Mouse (Mus musculus) kidney, adult 9 months (tissue): Measurements from ENCODE around the gene Adamtsl4.
"Not testable (repeated sequence)": the region's sequence is repeated elsewhere in the genome, so short reads cannot be mapped to it uniquely, and the experiment has no call there.

ENCODE experiments used
- DNase-seq: peaks from one replicate; pipeline ENCODE4 v3.0.0; 2022

The Adamtsl4 gene

DNA sequence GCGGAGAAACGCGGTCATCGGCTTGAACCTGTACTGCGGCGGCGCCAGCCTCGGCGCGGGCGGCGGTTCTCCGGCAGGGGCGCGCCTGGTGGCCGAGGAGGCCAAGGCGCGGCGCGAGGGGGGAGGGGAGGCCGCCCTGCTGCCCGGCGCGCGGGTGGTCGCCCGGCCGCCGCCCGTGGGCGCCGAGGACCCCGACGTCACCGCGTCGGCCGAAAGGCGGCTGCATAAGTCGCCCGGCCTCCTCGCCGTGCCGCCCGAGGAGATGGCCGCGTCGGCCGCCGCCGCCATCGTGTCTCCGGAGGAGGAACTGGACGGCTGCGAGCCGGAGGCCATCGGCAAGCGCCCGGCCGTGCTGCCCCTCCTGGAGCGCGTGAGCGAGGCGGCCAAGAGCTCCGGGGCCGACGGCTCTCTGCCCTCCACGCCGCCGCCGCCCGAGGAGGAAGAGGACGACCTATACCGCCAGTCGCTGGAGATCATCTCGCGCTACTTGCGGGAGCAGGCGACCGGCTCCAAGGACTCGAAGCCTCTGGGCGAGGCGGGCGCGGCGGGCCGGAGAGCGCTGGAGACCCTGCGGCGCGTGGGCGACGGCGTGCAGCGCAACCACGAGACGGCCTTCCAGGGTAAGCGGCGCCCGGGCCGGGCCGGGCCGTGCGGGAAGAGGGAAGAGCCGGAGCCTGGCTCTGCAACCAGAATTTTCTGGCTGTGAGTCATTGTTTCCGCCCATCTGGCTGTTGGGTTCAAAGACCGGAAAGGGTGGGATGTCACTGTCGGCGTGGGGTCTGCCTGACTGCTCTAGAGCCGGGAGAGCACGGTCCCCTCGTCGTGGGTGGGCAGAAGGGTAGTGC, 28.6 kb downstream of the Adamtsl4 start:
- peak; percentile 81 for DNase-seq

GRCm38 (mm10) chr3:95658236-95658867, 29.4 kb downstream of the Adamtsl4 start, which contains the start of gene Mcl1:
Gene Mcl1 (plus strand): TSS chr3:95658788.
- DNase-seq = peak; percentile 96

DNA sequence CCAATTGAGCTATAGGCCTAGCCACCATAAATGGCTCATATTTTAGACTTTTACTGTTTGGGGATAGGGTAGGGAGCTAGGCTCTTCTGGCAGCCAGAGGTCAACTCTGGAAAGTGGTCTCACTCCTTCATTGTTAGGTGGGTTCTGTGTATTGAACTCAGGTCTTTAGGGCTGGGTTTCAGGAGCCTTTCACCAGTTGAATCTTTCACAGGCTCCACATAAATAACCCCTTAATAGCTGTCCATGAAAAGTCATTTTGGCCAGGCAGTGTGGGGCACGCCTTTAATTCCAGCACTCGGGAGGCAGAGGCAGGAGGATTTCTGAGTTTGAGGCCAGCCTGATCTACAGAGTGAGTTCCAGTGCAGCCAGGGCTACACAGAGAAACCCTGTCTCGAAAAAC, 30.0 kb downstream of the Adamtsl4 start:
- no peak for DNase-seq

GRCm38 (mm10) chr3:95657108-95657507, 30.6 kb downstream of the Adamtsl4 start:
- no peak for DNase-seq

GRCm38 (mm10) chr3:95655437-95655836, 32.3 kb downstream of the Adamtsl4 start:
- DNase-seq = no peak

GRCm38 (mm10) chr3:95654371-95654770, 33.3 kb downstream of the Adamtsl4 start:
- not testable (repeated sequence) for DNase-seq

GRCm38 (mm10) chr3:95653473-95654034, 34.2 kb downstream of the Adamtsl4 start:
- DNase-seq = no peak

DNA sequence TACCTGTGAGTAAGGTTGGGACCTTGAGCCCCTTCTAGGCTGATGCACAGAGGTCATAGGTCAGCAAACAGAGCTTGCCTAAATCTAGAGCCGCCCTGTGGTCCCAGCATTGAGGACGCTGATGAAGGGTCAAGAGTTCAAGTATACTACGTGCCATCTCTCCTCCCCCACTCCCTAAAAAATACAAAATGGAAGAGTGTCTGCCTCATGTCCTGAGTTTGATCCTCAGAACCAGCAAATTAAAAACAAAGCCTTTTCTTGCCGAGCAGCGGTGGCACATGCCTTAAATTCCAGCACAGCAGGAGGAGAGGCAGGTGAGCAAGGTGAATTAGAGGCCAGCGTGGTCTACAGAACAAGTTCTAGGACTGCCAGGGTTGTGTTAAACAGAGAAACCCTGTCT, 34.8 kb downstream of the Adamtsl4 start:
- DNase-seq = no peak

DNA sequence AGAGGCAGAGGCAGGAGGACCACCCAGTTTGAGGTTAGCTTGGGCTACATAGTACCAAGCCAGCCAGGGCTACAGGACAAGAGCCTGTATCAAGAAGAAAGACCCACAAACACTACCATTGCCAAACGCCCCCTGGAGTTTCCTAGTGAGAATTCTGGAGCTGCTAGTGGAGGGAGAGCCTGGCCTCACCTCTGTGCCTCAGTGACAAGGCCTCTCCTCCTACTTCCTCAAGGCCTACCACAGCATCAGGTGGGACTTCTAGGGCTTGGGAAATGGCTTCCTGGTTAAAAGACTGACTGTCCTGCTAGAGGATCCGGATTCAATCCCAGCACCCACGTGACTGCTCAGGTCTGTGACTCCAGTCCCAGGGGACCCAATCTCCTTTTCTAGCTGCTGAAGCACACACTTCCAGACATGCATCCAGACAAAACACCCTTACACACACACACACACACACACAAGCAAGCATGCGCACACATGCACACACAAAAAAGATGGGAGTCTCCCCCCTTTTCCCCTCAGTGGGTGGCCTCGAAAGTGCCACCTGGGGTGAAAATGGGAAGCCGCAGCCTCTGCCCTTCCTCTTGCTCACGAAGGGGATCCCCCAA, 35.4 kb downstream of the Adamtsl4 start:
- DNase-seq = no peak

DNA sequence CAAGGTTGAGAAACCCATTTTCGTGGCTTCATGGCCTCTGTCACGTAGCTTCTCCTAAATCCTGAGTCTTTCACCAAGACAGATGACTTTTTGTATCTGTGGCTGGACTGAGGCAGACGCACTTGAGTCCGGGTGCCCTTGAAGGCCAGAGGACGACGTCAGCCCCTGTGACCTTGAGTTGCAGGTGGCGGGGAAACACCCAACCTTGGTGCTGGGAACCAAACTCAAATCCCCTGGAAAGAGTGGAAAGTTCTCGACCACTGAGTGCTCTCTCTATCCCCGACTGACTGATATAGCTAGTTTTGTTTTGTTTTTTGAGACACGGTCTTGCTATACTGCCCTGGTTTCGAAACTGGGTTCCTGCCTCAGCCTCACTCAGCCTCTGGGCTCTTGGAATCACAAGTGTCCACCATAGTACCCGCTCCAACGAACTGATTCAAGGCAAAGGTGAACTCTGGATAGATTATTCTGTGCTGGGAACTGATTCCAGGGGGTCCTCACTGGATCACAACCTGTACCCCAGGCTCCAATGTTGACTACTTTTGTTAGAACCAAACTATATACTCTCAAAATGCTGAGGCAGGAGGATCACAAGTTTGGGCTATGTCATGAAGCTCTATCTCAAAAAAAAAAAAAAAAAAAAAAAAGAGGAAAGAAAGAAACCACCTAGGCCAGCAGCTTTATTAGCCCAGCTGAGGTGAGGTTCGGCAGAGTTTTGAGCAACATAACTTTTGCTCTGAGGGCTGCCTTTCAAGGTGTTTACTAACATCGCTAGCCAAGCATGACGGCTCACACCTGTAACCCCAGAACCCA, 36.1 kb downstream of the Adamtsl4 start:
- DNase-seq = no peak

- DNase-seq = no peak
Measured at GRCm38 (mm10) chr3:95651033-95651373, 36.7 kb downstream of the Adamtsl4 start.

GRCm38 (mm10) chr3:95650276-95651032, 37.3 kb downstream of the Adamtsl4 start:
- peak; percentile 75 for DNase-seq

DNA sequence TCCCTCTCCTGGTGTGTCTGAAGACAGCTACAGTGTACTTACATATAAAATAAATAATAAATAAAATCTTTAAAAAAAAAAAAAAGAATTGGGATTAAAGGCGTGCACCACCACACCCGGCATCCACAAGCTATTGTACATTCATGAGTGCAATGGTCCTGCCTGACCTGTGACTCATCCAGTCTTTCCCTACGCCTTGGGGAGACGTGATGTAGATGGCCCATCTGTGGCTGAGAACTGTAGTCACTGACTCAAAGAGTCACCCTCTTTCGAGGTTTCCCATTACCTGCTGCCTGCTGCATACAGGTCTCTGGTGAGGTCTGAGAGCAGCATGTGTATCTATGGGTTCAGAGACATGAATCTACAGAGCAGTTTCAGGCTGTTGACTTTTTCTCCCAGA, 39.7 kb downstream of the Adamtsl4 start:
- DNase-seq = no peak

- no peak for DNase-seq
Measured at GRCm38 (mm10) chr3:95645313-95646235, 42.1 kb downstream of the Adamtsl4 start.

GRCm38 (mm10) chr3:95643097-95643496, 44.6 kb downstream of the Adamtsl4 start:
- no peak for DNase-seq

- DNase-seq = no peak
Measured at GRCm38 (mm10) chr3:95639694-95640093, 48.0 kb downstream of the Adamtsl4 start.

- DNase-seq = no peak
Measured at GRCm38 (mm10) chr3:95636072-95636471, 51.6 kb downstream of the Adamtsl4 start.

DNA sequence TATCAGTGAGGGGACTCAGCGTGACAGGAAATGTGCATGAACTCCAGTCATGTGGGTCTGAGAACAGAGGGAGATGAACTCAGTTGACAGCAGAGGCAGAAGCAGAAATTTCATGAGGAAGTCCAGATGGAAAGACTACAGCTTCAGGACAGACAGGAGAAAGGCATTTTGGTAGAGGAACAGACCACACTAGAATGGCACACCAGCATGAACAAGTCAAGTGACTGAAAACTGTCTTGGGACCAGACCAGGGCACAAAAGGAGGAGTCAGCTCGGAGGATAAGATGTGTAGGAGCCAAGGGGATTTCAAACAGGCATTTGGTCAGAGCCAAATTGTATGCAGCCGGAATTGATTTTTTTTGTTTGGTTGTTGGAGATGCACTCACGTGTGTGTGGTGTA, 52.1 kb downstream of the Adamtsl4 start:
- no peak for DNase-seq

DNA sequence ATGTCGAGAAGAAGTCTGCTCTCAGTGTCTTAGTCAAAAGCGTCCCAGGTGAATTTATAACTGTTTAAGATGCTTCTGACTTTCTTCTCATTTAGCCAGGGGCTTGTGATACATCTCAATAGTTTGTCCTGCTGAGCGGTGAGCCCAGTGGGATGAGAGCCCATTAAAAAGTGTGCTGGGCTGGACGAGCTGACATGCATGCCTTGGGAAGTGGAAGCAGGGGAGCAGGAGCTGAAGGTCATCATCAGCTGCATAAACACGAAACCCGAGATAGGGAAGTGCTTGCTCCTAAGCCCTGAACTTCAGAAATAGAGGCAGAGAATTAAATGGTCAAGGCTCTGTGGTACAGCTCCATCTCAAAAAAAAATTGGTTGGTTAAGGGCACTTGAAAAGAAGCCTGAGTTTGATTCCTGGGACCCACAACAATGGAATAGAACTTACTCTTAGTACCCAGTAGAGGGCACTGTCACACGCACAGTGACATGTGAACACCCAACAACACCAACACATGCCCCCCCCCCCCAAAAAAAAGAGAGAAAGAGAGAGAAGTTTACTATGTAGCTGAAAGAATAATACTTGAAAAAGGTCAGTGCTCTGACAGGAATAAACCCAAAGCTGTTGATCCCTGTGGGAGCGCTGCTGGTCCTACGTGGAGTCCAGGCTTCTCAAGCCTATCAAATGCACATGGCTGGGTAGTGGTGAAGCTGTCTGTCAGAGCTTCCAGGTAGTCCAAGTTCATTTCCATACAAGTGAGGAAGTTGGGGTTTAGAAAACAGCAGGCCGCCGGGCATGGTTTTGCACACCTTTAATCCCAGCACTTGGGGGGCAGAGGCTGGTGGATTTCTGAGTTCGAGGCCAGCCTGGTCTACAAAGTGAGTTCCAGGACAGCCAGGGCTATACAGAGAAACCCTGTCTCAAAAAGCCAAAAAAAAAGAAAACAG, 54.8 kb downstream of the Adamtsl4 start:
- DNase-seq = no peak

GRCm38 (mm10) chr3:95631304-95631703, 56.4 kb downstream of the Adamtsl4 start:
- DNase-seq = no peak
